Mouse (Mus musculus) midbrain, embryonic 16.5 days (tissue): ENCODE results near the gene Dnajb12. TPM values are rescaled to one million over a fixed set of nuclear protein-coding genes. Genes with fewer than 3 reads are reported as not detected.

Experiments
- ATAC-seq: fragments of 200-750 bp; cut with Nextera tagmentation; 2 replicates; pipeline ENCODE4 v1.8.0; 2017; ENCODE audit warnings: moderate TSS enrichment
- H3K27ac ChIP-seq: fragments of 300-500 bp; sonication (generic); 2 replicates; pipeline ENCODE4 v1.5.1; 2014; ENCODE audit warnings: mild to moderate bottlenecking, low read length, mixed read lengths
- H3K27me3 ChIP-seq: fragments of 300-500 bp; sonication (generic); 2 replicates; pipeline ENCODE4 v1.6.1; 2014; ENCODE audit warnings: low read depth, low read length, mixed read lengths; ENCODE audit not compliant: control insufficient read depth, insufficient read depth
- H3K36me3 ChIP-seq: fragments of 300-500 bp; sonication (generic); 2 replicates; pipeline ENCODE4 v1.6.1; 2014; ENCODE audit warnings: mild to moderate bottlenecking, low read length, moderate library complexity, mixed read lengths; ENCODE audit not compliant: control insufficient read depth, insufficient read depth
- H3K4me1 ChIP-seq: fragments of 300-500 bp; sonication (generic); 2 replicates; pipeline ENCODE4 v1.6.1; 2014; ENCODE audit warnings: mild to moderate bottlenecking, low read length, mixed read lengths; ENCODE audit not compliant: control insufficient read depth, insufficient read depth
- H3K4me2 ChIP-seq: fragments of 300-500 bp; sonication (generic); 2 replicates; pipeline ENCODE4 v1.6.1; 2014; ENCODE audit warnings: mild to moderate bottlenecking, low read length, mixed read lengths
- H3K4me3 ChIP-seq: fragments of 300-500 bp; sonication (generic); 2 replicates; pipeline ENCODE4 v1.5.1; 2014; ENCODE audit warnings: low read depth, mild to moderate bottlenecking, low read length, moderate library complexity, mixed read lengths
- H3K9ac ChIP-seq: fragments of 300-500 bp; sonication (generic); 2 replicates; pipeline ENCODE4 v1.6.1; 2014; ENCODE audit warnings: low read depth, low read length, mixed read lengths
- H3K9me3 ChIP-seq: fragments of 300-500 bp; sonication (generic); replicated peaks from 2 replicates; pipeline ENCODE4 v1.6.1; 2014; ENCODE audit warnings: mild to moderate bottlenecking, low read length, mixed read lengths; ENCODE audit not compliant: control insufficient read depth, poor library complexity, severe bottlenecking
- WGBS: fragments of 180-500 bp; shearing (Covaris S2); extraction: QIAGEN DNeasy Blood & Tissue Kit; methylation state at CpG from one replicate; pipeline ENCODE4 v1.1.7; 2014; 5-methylcytosine and 5-hydroxymethylcytosine counted together
- polyA plus RNA-seq: library from polyadenylated mRNA; unstranded; fragments of >200 nt; fragmentation: Nextera tagmentation; extraction: Ambion mirVana; gene quantifications from 2 replicates; pipeline ENCODE4 v1.2.1, GENCODE M21; 2015

The Dnajb12 gene
- polyA plus RNA-seq, 1 experiment from 2014 or later = 18.5 TPM

DNA sequence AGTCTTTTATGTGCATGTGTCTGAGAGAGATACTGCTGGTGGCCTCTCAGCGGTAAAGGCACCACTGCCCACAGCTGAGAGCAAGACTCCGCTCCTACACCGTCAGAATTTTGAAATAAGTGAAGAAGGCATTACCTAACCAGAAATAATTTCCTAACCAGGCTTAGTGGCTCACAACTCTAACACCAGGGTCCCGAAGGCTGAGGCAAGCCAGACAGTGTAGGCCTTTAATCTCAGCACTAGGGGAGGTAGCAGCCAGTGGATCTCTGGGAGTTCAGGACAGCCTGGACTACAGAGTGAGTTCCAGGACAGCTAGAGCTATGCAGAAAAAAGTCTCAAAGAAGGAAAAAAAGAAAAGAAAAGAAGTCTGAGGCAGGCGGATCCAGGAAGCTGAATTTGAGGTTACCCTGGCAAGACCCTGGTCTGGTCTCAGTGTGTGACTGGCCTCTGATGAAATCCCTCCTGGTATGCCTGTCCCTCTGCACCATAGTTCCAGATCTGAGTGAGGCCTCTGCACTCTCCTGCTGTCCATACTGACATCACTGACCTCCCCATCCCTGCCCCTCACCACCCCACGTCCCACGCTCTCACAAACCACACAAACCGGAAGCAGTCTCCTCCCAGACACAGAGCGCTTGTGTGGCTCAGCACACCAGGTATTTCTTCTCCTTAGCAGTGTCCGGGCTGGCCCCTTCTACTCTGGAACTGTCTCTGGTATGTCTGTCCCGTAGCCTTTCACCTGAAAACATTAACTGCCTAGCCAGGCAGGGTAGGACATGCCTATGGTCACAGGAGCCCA is 31.1 kb upstream of the Dnajb12 start:
- Histone ChIP-seq H3K27ac (no peak overlapping the region), H3K4me1 (no peaks in the 10 kb centered on the region), H3K27me3 (no peaks in the 10 kb centered on the region), H3K9ac (no peak overlapping the region), H3K4me2 (no peak overlapping the region), H3K36me3 (no peaks in the 10 kb centered on the region), H3K4me3 (no peak overlapping the region), H3K9me3 (no peaks in the 10 kb centered on the region)
- no peak for ATAC-seq
- 81% methylated on average over 11 of the region's 11 CpGs for WGBS

DNA sequence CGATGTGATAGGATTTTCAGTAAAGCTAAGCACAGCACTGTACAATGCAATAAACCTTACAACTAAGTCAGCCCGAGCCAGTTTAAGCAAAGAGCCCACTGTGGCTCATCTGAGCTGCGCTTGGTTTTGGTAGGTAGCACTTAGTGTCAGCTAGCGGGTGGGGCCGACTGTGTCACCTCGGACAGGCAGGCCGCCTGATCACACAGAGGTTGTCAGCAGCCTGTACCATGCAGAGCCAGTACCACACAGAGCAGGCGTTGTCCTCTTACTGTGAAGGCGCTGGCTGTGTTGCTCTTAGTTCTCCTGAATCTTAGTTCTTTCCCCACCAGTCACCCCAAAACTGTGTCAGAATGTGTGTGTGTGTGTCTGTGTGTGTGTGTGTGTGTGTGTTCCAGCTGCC is 30.4 kb upstream of the Dnajb12 start:
- 68% methylated on average over 9 of the region's 9 CpGs for WGBS
- ATAC-seq = 0 out of 2 replicates have a peak, but pooled peaks have one; percentile 21
- no peak overlapping the region for H3K4me3 ChIP-seq

GRCm38 (mm10) chr10:59849371-59849770 is 30.0 kb upstream of the Dnajb12 start:
- Histone ChIP-seq H3K4me1 (no peaks in the 10 kb centered on the region), H3K27me3 (no peaks in the 10 kb centered on the region), H3K9me3 (no peaks in the 10 kb centered on the region), H3K27ac (no peak overlapping the region), H3K36me3 (no peaks in the 10 kb centered on the region), H3K4me2 (no peak overlapping the region), H3K9ac (no peak overlapping the region), H3K4me3 (no peak overlapping the region)
- no peak for ATAC-seq
- WGBS = 83% methylated on average over 7 of the region's 7 CpGs

More for the DNA sequence above, 30.4 kb upstream of the Dnajb12 start:
- no peaks in the 10 kb centered on the region for H3K4me1 ChIP-seq
- no peak overlapping the region for H3K4me2 ChIP-seq
- H3K36me3 ChIP-seq = no peaks in the 10 kb centered on the region
- no peaks in the 10 kb centered on the region for H3K27me3 ChIP-seq
- H3K9me3 ChIP-seq = no peaks in the 10 kb centered on the region
- no peak overlapping the region for H3K9ac ChIP-seq
- H3K27ac ChIP-seq = no peak overlapping the region

- WGBS = 91% methylated on average over 5 of the region's 5 CpGs
Observed at GRCm38 (mm10) chr10:59857157-59857556, 22.2 kb upstream of the Dnajb12 start.

DNA sequence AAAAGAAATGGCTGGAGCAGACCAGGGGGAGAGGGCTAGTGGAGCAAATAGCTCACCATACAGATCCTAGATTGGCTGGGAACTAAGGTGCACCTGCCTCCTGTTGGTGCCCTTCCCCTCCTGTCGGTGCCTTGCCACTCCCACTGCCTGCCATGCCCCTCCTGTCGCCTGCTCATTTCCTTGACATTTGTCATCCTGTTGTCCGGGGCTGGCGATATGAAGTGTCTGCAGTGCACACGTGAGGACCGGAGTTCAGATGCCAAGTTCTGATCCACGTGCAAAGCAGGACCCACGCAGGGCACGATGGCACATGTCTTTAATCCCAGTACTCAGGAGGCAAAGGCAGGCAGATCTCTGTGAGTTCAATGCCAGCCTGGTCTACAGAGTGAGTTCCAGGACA is 18.7 kb upstream of the Dnajb12 start:
- Histone ChIP-seq H3K4me3 (no peak overlapping the region), H3K4me2 (no peak overlapping the region), H3K36me3 (no peaks in the 10 kb centered on the region), H3K4me1 (peaks cover 9% of the 10 kb centered on the region), H3K9me3 (no peaks in the 10 kb centered on the region), H3K9ac (no peak overlapping the region), H3K27ac (no peak overlapping the region), H3K27me3 (no peaks in the 10 kb centered on the region)
- ATAC-seq = no peak
- 86% methylated on average over 9 of the region's 9 CpGs for WGBS

More at GRCm38 (mm10) chr10:59857157-59857556, 22.2 kb upstream of the Dnajb12 start:
- Histone ChIP-seq H3K36me3 (no peaks in the 10 kb centered on the region), H3K27me3 (no peaks in the 10 kb centered on the region), H3K4me3 (no peak overlapping the region), H3K4me1 (no peaks in the 10 kb centered on the region), H3K27ac (no peak overlapping the region), H3K4me2 (no peak overlapping the region), H3K9me3 (no peaks in the 10 kb centered on the region), H3K9ac (no peak overlapping the region)
- no peak for ATAC-seq

DNA sequence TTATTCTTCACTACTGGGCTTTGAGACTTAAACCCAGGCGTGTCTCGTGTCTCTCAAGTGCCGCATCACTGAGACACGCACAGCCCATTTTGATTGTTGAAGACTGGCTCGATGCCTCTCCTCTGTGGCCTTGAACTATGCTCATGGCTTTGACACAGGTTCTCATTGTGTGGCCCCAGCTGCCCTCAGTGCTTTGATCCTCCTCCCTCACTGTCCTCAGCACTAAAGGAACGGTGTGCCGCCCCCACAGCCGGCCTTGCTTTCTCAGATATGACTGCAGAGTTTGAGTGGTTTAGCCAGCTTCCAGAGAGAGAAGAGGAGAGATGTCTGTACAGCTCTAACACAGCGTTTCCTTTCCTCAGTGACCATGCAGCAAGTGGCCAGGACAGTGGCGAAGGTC is 18.2 kb upstream of the Dnajb12 start:
- no peak overlapping the region for H3K4me2 ChIP-seq
- no peak overlapping the region for H3K9ac ChIP-seq
- no peak overlapping the region for H3K4me3 ChIP-seq
- H3K27ac ChIP-seq = no peak overlapping the region
- no peaks in the 10 kb centered on the region for H3K36me3 ChIP-seq
- WGBS = 74% methylated on average over 10 of the region's 10 CpGs
- H3K9me3 ChIP-seq = no peaks in the 10 kb centered on the region
- H3K4me1 ChIP-seq = peaks cover 9% of the 10 kb centered on the region
- H3K27me3 ChIP-seq = no peaks in the 10 kb centered on the region
- ATAC-seq = no peak

DNA sequence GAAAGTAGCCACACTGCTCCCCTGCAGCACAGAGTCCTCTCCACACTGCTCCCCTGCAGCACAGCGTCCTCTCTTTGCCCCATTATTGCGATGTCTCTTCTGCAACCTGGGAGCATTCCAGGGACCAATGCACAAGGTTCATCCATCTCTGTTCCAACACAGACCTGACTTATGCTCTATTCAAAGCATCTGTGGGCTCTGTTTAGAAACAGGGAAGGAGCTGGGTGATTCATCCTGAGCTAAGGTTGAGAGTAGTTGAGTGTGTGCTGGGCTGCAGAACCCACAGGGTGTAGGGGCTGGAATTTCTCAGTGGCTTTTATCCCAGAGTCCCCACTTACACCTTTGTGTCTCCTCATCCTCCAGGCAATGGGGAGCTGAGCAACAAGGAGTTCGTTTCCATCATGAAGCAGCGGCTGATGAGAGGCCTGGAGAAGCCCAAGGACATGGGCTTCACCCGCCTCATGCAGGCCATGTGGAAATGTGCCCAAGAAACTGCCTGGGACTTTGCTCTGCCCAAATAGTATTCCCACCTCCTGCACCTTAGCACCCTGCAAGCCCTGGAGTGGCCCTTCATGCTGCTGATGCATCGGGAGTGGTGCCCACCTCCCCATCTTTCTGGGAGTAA is 16.4 kb upstream of the Dnajb12 start:
- Histone ChIP-seq H3K27ac (no peak overlapping the region), H3K4me2 (no peak overlapping the region), H3K27me3 (no peaks in the 10 kb centered on the region), H3K36me3 (no peaks in the 10 kb centered on the region), H3K4me3 (no peak overlapping the region), H3K4me1 (peaks cover 9% of the 10 kb centered on the region), H3K9me3 (no peaks in the 10 kb centered on the region), H3K9ac (no peak overlapping the region)
- ATAC-seq = no peak
- WGBS = 85% methylated on average over 6 of the region's 6 CpGs

GRCm38 (mm10) chr10:59863620-59864019 is 15.7 kb upstream of the Dnajb12 start:
- H3K4me1 ChIP-seq = peaks cover 9% of the 10 kb centered on the region
- H3K4me3 ChIP-seq = no peak overlapping the region
- H3K27ac ChIP-seq = no peak overlapping the region
- H3K36me3 ChIP-seq = no peaks in the 10 kb centered on the region
- H3K9ac ChIP-seq = 0 out of 2 replicates have a peak overlapping the region, but pooled peaks have one; percentile 34
- H3K27me3 ChIP-seq = no peaks in the 10 kb centered on the region
- ATAC-seq = no peak
- no peak overlapping the region for H3K4me2 ChIP-seq
- 43% methylated on average over 4 of the region's 4 CpGs for WGBS
- H3K9me3 ChIP-seq = no peaks in the 10 kb centered on the region

DNA sequence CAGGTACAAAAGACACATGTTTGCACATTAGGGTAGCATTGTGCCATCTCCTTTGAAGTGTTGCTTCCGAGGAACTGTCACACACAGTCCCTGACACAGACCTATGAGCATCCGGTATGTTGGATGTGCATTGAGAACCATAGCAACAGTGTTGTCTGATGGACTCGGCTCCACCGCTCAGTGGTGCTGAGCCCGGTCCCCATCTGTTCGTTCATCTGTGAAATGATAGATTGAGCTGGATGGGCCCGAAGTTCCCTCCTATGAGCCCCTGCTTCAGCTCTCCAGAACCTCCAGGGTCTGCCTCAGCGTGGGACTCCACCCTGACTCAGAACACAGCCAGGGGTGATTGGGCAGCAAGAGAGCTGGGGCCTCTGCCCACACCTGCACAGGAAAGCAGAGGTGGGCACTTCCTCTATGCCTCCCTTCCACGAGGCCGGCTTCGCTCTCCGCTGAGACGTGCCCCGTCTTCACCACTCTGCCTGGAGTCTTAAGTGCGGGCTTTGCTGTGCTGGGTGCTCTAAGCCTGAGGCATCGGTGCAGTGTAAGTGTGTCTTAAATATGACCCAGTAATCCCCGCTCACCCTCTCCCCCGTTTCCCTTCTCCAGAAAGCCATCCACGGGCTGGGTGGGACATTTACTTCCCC is 15.0 kb upstream of the Dnajb12 start:
- peak; percentile 63; the same call in 1 of the 2 replicates for ATAC-seq
- WGBS = 57% methylated on average over 19 of the region's 19 CpGs
- no peak overlapping the region for H3K9ac ChIP-seq

More for the DNA sequence above, 15.0 kb upstream of the Dnajb12 start:
- Histone ChIP-seq H3K4me2 (no peak overlapping the region), H3K4me1 (peaks cover 9% of the 10 kb centered on the region), H3K27me3 (no peaks in the 10 kb centered on the region), H3K27ac (no peak overlapping the region), H3K36me3 (no peaks in the 10 kb centered on the region), H3K4me3 (no peak overlapping the region), H3K9me3 (no peaks in the 10 kb centered on the region)
